39 mouse cellular contexts compared by ENCODE assay signal in genomic region chr4:120601774-120602173, GRCm38 (mm10). TPM values are rescaled to one million over a fixed set of nuclear protein-coding genes. Genes with fewer than 3 reads are reported as not detected.
DNase-seq lines count a peak whose midpoint lies in the region; ATAC-seq and TF ChIP-seq lines count a peak whose summit lies in the region.
"Had no signal": no experiment of that assay in that cellular context is flagged by ENCODE, and none has a peak within 500 bp of the region (broad histone marks: within the 10 kb centered on the region; RNA-seq: fewer than 3 reads in every experiment).

No protein-coding gene starts in this region.

- TF ChIP-seq RAD21 in CH12.LX (IDR thresholded peaks at IDR 0.05; ENCODE audit: low read depth, low read length), result no peak

- no peak overlapping the region for H3K4me2 ChIP-seq in hindbrain, postnatal 0 days (ENCODE audit: low read depth, low read length)
- H3K4me2 ChIP-seq in hindbrain, embryonic 13.5 days, result no peak overlapping the region
- no peak overlapping the region for H3K4me2 ChIP-seq in CH12.LX (ENCODE audit: insufficient read depth, low read depth, poor library complexity, severe bottlenecking)
- H3K4me2 ChIP-seq: embryonic facial prominence, embryonic 13.5 days; heart, embryonic 12.5 days; limb, embryonic 15.5 days; liver, embryonic 13.5 days; midbrain, embryonic 12.5 days; stomach, embryonic 15.5 days had no signal

- intact Hi-C loops in gastrocnemius, postnatal 14 days (cut with DNase I; ENCODE audit: low total_unique reads), result no loop called here

- no peak for TF ChIP-seq POLR2A in CH12.LX (IDR thresholded peaks at IDR 0.05; ENCODE audit: low read depth, low read length)
- TF ChIP-seq POLR2A in cerebellum, adult 2 months (IDR thresholded peaks at IDR 0.05; ENCODE audit: borderline replicate concordance, insufficient read depth, low read length), result no peak

- no peaks in the 10 kb centered on the region for H3K79me2 ChIP-seq in CH12.LX (replicated peaks; ENCODE audit: control insufficient read depth, extremely low read depth, insufficient read depth, poor library complexity, severe bottlenecking)

- no peak overlapping the region for H3K4me3 ChIP-seq in hindbrain, postnatal 0 days (ENCODE audit: low read length)
- no peak overlapping the region for H3K4me3 ChIP-seq in hindbrain, embryonic 13.5 days
- H3K4me3 ChIP-seq in CH12.LX (replicated peaks in 1 of 3; ENCODE audit: low read depth in 2 of 3, low read length in 2 of 3, poor library complexity in 1 of 3), result no peak overlapping the region
- no peak overlapping the region for H3K4me3 ChIP-seq in cerebellum, adult 2 months (replicated peaks; ENCODE audit: insufficient read depth, low read depth, low read length)
- H3K4me3 ChIP-seq: embryonic facial prominence, embryonic 13.5 days; erythroblast, embryonic 14.5 days; heart, embryonic 12.5 days; limb, embryonic 15.5 days; liver, embryonic 13.5 days; megakaryocyte, embryonic 14.5 days; midbrain, embryonic 12.5 days; stomach, embryonic 15.5 days had no signal

- in situ Hi-C loops in CH12.LX (cut with MboI; ENCODE audit: low pct_ligation_motif_present, low pct_unique_long_range_greater_than_20kb, low sequenced_read_pairs), result no loop called here

- ATAC-seq in hindbrain, postnatal 0 days, result 0 out of 2 replicates have a peak, but pooled peaks have one; percentile 35
- ATAC-seq in hindbrain, embryonic 13.5 days (ENCODE audit: low FRiP score), result no peak
- ATAC-seq: CD4-positive, CD25-positive, alpha-beta regulatory T cell, adult 4 months; forebrain, embryonic 16.5 days; intestine, postnatal 0 days; lung, postnatal 0 days had no signal

- DNase-seq in gastrocnemius, adult 18-20 months (ENCODE audit: low spot score), result peak; percentile 24
- no peak for DNase-seq in gastrocnemius, postnatal 14 days
- no peak for DNase-seq in hindbrain, postnatal 0 days (ENCODE audit: low spot score)
- DNase-seq in CH12.LX (ENCODE audit: extremely low read depth), result peak; percentile 41
- DNase-seq in skeletal muscle tissue, adult 2 months (ENCODE audit: low read depth, low spot score), result peak; percentile 49
- DNase-seq in cerebellum, adult 2 months, result no peak
- DNase-seq: adrenal gland, adult 8-10 months; cerebellum, adult 8-10 months; cerebellum, postnatal 25 days; heart, postnatal 14 days; kidney, postnatal 25 days; liver, embryonic 13.5 days; lung, adult 18-20 months; lung, postnatal 4 days; thymus, postnatal 14 days had no signal

- 69% methylated on average over 1 of the region's 1 CpGs for WGBS in hindbrain, postnatal 0 days
- 75% methylated on average over 1 of the region's 1 CpGs for WGBS in hindbrain, embryonic 13.5 days
- WGBS in cerebellum, adult 2 months, result 63% methylated on average over 1 of the region's 1 CpGs

- H3K36me3 ChIP-seq in hindbrain, postnatal 0 days (ENCODE audit: insufficient read depth, low read length), result no peaks in the 10 kb centered on the region
- no peaks in the 10 kb centered on the region for H3K36me3 ChIP-seq in hindbrain, embryonic 13.5 days
- H3K36me3 ChIP-seq in CH12.LX (replicated peaks in 1 of 2; ENCODE audit: control insufficient read depth in 1 of 2, insufficient read depth in 1 of 2, low read length in 1 of 2), result no peaks in the 10 kb centered on the region
- H3K36me3 ChIP-seq: embryonic facial prominence, embryonic 13.5 days; heart, embryonic 12.5 days; limb, embryonic 15.5 days; liver, embryonic 13.5 days; midbrain, embryonic 12.5 days; stomach, embryonic 15.5 days had no signal

- dilution Hi-C loops in CH12.LX (cut with MboI; ENCODE audit: extremely low pct_ligation_motif_present, extremely low pct_unique_long_range_greater_than_20kb, low sequenced_read_pairs), result no loop called here

- no peaks in the 10 kb centered on the region for H3K27me3 ChIP-seq in hindbrain, postnatal 0 days (ENCODE audit: insufficient read depth, low read length)
- no peaks in the 10 kb centered on the region for H3K27me3 ChIP-seq in hindbrain, embryonic 13.5 days
- H3K27me3 ChIP-seq in CH12.LX (replicated peaks), result no peaks in the 10 kb centered on the region
- H3K27me3 ChIP-seq in cerebellum, adult 2 months (ENCODE audit: control insufficient read depth, insufficient read depth, low read length), result no peaks in the 10 kb centered on the region
- H3K27me3 ChIP-seq: embryonic facial prominence, embryonic 13.5 days; heart, embryonic 12.5 days; limb, embryonic 15.5 days; liver, embryonic 13.5 days; midbrain, embryonic 12.5 days; stomach, embryonic 15.5 days had no signal

- no peak for TF ChIP-seq CTCF in hindbrain, postnatal 0 days (IDR thresholded peaks at IDR 0.05; ENCODE audit: low read depth)
- TF ChIP-seq CTCF in CH12.LX (conservative IDR thresholded peaks at IDR 0.05 in 1 of 2, IDR thresholded peaks at IDR 0.05 in 1 of 2; ENCODE audit: low read depth in 2 of 2, low read length in 2 of 2), result no peak
- no peak for TF ChIP-seq CTCF in cerebellum, adult 2 months (IDR thresholded peaks at IDR 0.05; ENCODE audit: borderline replicate concordance, insufficient read depth, low read depth, low read length)

- H3K9ac ChIP-seq in hindbrain, postnatal 0 days (replicated peaks; ENCODE audit: low read length), result no peak overlapping the region
- H3K9ac ChIP-seq in hindbrain, embryonic 13.5 days, result no peak overlapping the region
- H3K9ac ChIP-seq in CH12.LX (ENCODE audit: insufficient read depth, low read depth), result no peak overlapping the region
- H3K9ac ChIP-seq: embryonic facial prominence, embryonic 13.5 days; heart, embryonic 12.5 days; limb, embryonic 15.5 days; liver, embryonic 13.5 days; midbrain, embryonic 12.5 days; stomach, embryonic 15.5 days had no signal

- H3K27ac ChIP-seq in hindbrain, postnatal 0 days, result no peak overlapping the region
- no peak overlapping the region for H3K27ac ChIP-seq in hindbrain, embryonic 13.5 days
- no peak overlapping the region for H3K27ac ChIP-seq in CH12.LX (ENCODE audit: insufficient read depth, low read depth)
- H3K27ac ChIP-seq in cerebellum, adult 2 months (ENCODE audit: insufficient read depth, low read length), result no peak overlapping the region
- H3K27ac ChIP-seq: embryonic facial prominence, embryonic 13.5 days; limb, embryonic 15.5 days; liver, embryonic 13.5 days; midbrain, embryonic 12.5 days; stomach, embryonic 15.5 days had no signal

- H3K4me1 ChIP-seq in hindbrain, postnatal 0 days (ENCODE audit: insufficient read depth, low read length), result no peaks in the 10 kb centered on the region
- no peaks in the 10 kb centered on the region for H3K4me1 ChIP-seq in hindbrain, embryonic 13.5 days (replicated peaks)
- H3K4me1 ChIP-seq in CH12.LX (ENCODE audit: control insufficient read depth in 1 of 2, insufficient read depth in 2 of 2), result peaks cover 5 to 41% of the 10 kb centered on the region in 2 experiments; a peak in 2 of 4 replicates
- peaks cover 6% of the 10 kb centered on the region for H3K4me1 ChIP-seq in cerebellum, adult 2 months (ENCODE audit: control insufficient read depth, insufficient read depth, low read length)
- H3K4me1 ChIP-seq: limb, embryonic 15.5 days; stomach, embryonic 15.5 days had no signal

- H3K9me3 ChIP-seq in hindbrain, postnatal 0 days (ENCODE audit: low read length), result no peaks in the 10 kb centered on the region
- no peaks in the 10 kb centered on the region for H3K9me3 ChIP-seq in hindbrain, embryonic 13.5 days
- H3K9me3 ChIP-seq in CH12.LX (replicated peaks; ENCODE audit: low read length), result no peaks in the 10 kb centered on the region
- H3K9me3 ChIP-seq: embryonic facial prominence, embryonic 13.5 days; heart, embryonic 12.5 days; limb, embryonic 15.5 days; liver, embryonic 13.5 days; megakaryocyte, embryonic 14.5 days; midbrain, embryonic 12.5 days; stomach, embryonic 15.5 days had no signal

- no peak for TF ChIP-seq EP300 in CH12.LX (IDR thresholded peaks at IDR 0.05; ENCODE audit: low read length)

TF ChIP-seq in CH12.LX, 34 proteins besides CTCF, POLR2A, EP300 and RAD21:
- no peak for TF ChIP-seq MEF2A (IDR thresholded peaks at IDR 0.05; ENCODE audit: borderline replicate concordance, low read depth, low read length)
- no peak for TF ChIP-seq TCF12 (IDR thresholded peaks at IDR 0.05; ENCODE audit: low read depth, low read length)
- no peak for TF ChIP-seq ELF1 (IDR thresholded peaks at IDR 0.05; ENCODE audit: low read depth, low read length)
- no peak for TF ChIP-seq HCFC1 (IDR thresholded peaks at IDR 0.05; ENCODE audit: low read depth, low read length)
- TF ChIP-seq POLR2AphosphoS2 (IDR thresholded peaks at IDR 0.05; ENCODE audit: low read depth, low read length), result no peak
- TF ChIP-seq PAX5 (IDR thresholded peaks at IDR 0.05; ENCODE audit: low read length), result no peak
- TF ChIP-seq ETS1 (conservative IDR thresholded peaks at IDR 0.05; ENCODE audit: low read depth, low read length), result no peak
- TF ChIP-seq SMC3 (IDR thresholded peaks at IDR 0.05; ENCODE audit: low read depth, low read length), result no peak

RNA-seq across cellular contexts. Expression of gene Gm8439, which starts 13.2 kb away (rescaled TPM):
- total RNA-seq in gastrocnemius, adult 18-20 months (2021), result not detected
- total RNA-seq in gastrocnemius, postnatal 14 days (2021), result not detected
- total RNA-seq in hindbrain, postnatal 0 days (2014; rRNA removed), result not detected in 2 replicates
- not detected in 2 replicates for polyA plus RNA-seq in hindbrain, postnatal 0 days (2015; fragmentation: Nextera tagmentation; extraction: Ambion mirVana)
- not detected in 2 replicates for polyA plus RNA-seq in hindbrain, embryonic 13.5 days (2015; fragmentation: Nextera tagmentation; extraction: Ambion mirVana)
- total RNA-seq in CH12.LX (2012; rRNA removed) (not detected in 2 replicates), CH12.LX (2014; rRNA removed) (not detected in 2 replicates)
- polyA plus RNA-seq in CH12.LX (2012; ENCODE audit: insufficient read length, low read depth), result not detected in 2 replicates
- not detected in 2 replicates for polyA plus RNA-seq in cerebellum, adult 2 months (2012; rRNA removed)
- total RNA-seq: adrenal gland, adult 8-10 months; adrenal gland, postnatal 4 days; gastrocnemius, adult 8-10 months; heart, postnatal 14 days; layer of hippocampus, adult 18-20 months; layer of hippocampus, postnatal 10 days; left cerebral cortex, adult 18-20 months; left cerebral cortex, postnatal 25 days; monocyte, adult 5-6 weeks had no signal
- polyA plus RNA-seq: embryonic facial prominence, embryonic 13.5 days; erythroblast, embryonic 14.5 days; forebrain, embryonic 11.5 days; forebrain, embryonic 16.5 days; heart, embryonic 12.5 days; hindbrain, embryonic 11.5 days; intestine, postnatal 0 days; kidney, embryonic 14.5 days; limb, embryonic 15.5 days; liver, embryonic 13.5 days; lung, postnatal 0 days; midbrain, embryonic 12.5 days; neural tube, embryonic 14.5 days; small intestine, adult 2 months; stomach, embryonic 15.5 days had no signal

RNA-seq across cellular contexts. Expression of gene Ctps, which starts 31.7 kb away (rescaled TPM):
- total RNA-seq in gastrocnemius, adult 18-20 months (2021), result 10 to 100 TPM; 11.3 to 15.1 TPM
- total RNA-seq in gastrocnemius, postnatal 14 days (2021), result 10 to 100 TPM; 13.4 to 20.4 TPM
- 42.2 and 52.0 TPM in 2 replicates for total RNA-seq in hindbrain, postnatal 0 days (2014; rRNA removed)
- 61.4 and 65.0 TPM in 2 replicates for polyA plus RNA-seq in hindbrain, postnatal 0 days (2015; fragmentation: Nextera tagmentation; extraction: Ambion mirVana)
- polyA plus RNA-seq in hindbrain, embryonic 13.5 days (2015; fragmentation: Nextera tagmentation; extraction: Ambion mirVana), result 80.6 and 84.0 TPM in 2 replicates
- 93.2 and 114 TPM in 2 replicates for total RNA-seq in CH12.LX (2012; rRNA removed)
- 179 and 187 TPM in 2 replicates for total RNA-seq in CH12.LX (2014; rRNA removed)
- 140 and 148 TPM in 2 replicates for polyA plus RNA-seq in CH12.LX (2012; ENCODE audit: insufficient read length, low read depth)
- 28.8 and 29.7 TPM in 2 replicates for polyA plus RNA-seq in cerebellum, adult 2 months (2012; rRNA removed)

Comparison
In these comparisons a context has a peak if more than half of its experiments do, and no peak if none do; other contexts are left out.
1. DNase-seq: peak in gastrocnemius, adult 18-20 months (single experiment), CH12.LX (single experiment) and skeletal muscle tissue, adult 2 months (single experiment); none in gastrocnemius, postnatal 14 days (single experiment), hindbrain, postnatal 0 days (single experiment) and cerebellum, adult 2 months (0 of 2).